Mouse (Mus musculus) liver (tissue): Measurements from ENCODE around the gene Ndufs1.
A peak's percentile ranks its signal among the peaks of the same experiment; 100 is the strongest.
"Not testable (repeated sequence)": the region's sequence is repeated elsewhere in the genome, so short reads cannot be mapped to it uniquely, and the experiment has no call there.

Source experiments
- DNase-seq: peaks from one replicate; pipeline ENCODE4 v3.0.0-alpha.2; 2020; ENCODE audit warnings: mixed read lengths

Gene Ndufs1

DNA sequence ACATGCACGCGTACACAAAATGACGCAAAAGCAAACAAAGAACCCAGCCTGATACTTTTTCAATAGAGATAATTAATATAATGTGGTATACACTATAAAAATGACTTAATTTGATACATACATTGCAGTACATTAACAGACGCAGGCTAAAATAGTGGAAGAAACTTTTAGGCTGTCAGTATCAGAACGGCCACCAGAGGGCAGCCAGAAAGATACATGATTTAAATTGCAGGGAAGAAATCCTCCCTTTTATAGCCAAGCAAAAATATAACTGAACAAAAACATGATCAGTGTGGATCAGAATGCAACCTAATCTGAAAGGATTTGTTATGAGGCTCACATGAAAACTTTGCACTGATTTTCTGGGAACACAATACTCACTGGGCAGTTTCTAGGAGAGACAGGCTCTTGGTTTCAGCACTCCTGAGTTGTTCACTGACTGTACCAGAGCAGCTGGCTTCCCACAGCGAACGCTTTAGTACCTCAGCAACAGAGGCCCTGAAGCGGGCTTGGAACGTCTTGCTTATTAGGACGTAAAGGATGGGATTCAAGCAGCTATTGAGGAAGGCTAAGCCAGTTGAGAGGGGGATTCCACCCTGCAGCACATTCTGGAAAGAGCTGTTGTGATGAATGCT lies 6.1 kb upstream of the Ndufs1 start:
- DNase-seq = peak; percentile 45

DNA sequence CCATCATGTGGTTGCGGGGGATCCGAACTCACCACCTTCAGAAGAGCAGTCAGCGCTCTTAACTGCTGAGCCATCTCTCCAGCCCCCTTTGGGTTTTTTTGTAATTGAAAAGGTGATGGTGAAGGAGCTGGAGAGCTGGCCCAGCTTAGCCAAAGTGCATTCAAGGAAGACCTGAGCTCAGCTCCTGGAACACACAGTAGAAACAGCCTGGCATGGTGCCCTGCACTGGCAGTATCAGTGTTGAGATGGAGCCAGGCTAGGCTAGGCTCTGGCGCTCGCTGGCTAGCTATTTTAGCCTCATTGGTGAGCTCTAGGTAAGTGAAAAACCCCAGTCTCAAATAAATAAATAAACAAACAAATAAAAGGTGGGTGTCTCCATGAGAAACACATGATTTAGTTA lies 5.6 kb upstream of the Ndufs1 start:
- no peak for DNase-seq

DNA sequence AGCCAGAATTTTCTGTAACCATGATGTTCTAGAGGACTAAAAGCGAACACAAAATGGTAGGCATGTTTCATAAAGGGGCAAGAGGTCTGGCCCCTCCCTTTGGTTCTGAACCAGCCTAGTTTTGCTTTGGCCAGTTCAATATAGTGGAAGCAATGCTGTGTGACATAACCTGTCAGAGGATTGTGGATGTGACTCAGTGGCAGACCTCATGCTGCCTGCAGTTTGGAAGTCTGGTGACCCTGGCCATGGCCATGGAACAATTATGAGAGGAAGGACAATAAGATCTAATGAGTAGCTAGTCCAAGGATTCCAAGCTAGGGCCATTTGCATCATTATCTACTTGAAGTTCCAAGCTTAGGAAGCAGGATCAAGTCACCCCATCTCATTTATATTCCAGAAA lies 4.8 kb upstream of the Ndufs1 start:
- no peak for DNase-seq

DNA sequence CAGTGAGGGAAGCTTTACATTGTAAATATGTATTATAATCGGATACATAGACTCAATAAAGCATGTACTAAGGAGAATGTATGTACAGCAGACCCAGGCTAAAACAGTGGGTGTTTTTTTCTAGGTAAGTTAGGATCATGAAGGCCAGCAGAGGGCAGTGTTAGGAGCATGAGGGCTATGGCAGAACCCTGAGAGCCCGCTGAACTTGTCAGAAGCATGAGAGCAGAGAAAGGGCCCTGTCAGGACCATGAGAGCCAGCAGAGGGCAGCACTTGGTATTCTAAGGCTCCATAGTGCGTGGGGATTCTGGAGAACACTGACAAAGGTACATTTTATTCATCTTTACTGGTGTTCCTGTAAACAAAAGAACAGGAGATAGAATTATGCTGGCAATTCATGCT lies 4.4 kb upstream of the Ndufs1 start:
- DNase-seq = peak; percentile 90

DNA sequence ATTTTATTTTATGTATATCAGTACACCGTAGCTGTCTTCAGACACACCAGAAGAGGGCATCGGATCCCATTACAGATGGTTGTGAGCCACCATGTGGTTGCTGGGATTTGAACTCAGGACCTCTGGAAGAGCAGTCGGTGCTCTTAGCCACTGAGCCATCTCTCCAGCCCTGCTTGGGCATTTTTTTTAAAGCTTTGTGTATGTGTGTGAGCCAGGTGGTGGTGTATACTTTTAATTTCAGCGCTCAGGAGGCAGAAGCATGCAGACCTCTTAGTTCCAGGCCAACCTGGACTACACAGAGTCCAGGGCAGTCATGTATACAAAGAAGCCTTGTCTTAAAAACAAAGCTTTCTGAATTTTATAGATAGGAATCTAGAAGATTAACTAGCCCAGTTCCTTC lies 3.9 kb upstream of the Ndufs1 start:
- DNase-seq = not testable (repeated sequence)

DNA sequence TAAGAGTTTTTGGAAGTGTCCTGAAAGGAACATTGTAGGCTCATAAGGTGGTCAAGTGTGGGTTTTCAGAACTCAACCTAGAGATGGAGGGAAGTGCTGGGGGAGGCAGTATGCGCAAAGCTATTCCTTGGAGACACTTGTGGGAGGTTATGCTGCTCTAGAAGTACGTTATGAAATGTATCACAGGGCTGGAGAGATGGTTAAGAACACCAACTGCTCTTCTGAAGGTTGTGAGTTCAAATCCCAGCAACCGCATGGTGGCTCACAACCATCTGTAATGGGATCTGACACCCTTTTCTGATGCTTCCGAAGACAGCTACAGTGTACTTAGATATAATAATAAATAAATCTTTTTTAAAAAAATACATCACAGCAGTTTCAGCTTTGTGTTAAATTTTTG lies 3.5 kb upstream of the Ndufs1 start:
- no peak for DNase-seq

DNA sequence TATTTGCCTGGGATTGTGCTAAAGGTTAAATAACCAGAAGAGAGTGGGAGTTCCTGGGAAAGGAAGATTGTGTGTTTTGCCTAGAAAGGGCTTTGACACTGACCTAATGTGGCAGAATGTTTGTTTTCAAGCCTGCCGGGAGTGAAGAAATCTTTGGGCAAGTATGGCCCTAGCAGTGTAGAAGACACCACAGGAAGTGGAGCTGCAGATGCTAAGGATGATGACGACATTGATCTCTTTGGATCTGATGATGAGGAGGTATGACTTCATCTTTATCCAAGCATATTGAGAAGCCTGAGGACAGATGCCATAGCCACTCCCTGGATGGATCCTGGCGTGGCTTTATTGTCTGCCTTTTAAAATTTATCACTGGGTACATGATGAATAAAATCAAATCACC lies 1.7 kb upstream of the Ndufs1 start:
- DNase-seq = no peak

DNA sequence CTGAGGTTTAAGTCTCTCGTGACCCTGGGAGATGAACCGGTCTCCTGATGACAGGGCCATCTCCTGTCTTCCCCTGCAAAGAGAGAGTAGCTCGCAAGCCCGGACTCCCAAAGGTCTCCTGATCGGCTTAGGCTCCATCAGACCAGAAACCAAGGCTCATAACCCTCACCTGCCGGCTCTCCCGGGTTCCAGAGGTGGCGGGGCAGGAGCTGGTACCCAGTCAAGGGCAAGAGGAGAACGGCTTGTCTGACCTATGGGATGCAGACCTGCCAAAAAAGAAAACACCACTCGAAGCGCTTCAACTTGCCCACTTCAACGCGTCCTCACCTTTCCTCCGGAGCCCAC lies 402 bp downstream of the Ndufs1 start:
- DNase-seq = no peak

DNA sequence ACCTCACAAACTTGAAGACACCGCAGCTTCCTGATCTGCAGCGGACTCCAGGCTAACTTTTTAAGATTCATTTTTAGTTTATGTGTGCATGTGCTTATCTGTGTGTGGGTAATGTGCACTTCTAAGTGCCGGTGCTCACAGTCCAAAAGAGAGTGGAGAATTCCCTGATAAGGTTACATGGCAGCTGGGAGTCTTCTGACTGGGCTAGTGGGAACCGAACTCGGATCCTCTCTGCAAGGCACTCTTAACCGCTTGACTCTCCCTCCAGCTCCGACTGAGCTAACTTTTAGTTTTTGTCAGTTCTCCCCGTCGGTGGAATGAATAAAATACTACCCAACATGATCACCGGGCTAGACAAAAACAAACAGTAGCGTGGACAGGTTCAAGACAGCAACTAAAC lies 780 bp downstream of the Ndufs1 start:
- DNase-seq = peak; percentile 32

DNA sequence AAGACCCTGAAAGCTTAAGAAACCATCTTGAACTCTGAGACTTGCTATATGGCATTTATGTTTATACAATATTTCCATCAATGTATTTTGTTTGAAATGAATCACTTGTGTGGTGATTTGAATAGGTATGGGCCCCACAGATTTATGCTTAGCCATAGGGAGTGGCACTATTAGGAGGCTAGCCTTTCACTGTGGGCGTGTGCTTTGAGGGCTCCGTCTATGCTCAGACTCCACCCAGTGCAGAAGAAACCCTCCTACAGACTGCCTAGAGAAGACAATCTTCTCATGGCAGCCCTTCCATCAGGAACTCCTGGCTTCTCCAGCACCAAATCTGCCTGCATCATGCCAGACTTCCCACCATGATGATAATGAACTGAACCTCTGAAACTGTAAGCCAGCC lies 8.0 kb downstream of the Ndufs1 start:
- peak; percentile 13 for DNase-seq

DNA sequence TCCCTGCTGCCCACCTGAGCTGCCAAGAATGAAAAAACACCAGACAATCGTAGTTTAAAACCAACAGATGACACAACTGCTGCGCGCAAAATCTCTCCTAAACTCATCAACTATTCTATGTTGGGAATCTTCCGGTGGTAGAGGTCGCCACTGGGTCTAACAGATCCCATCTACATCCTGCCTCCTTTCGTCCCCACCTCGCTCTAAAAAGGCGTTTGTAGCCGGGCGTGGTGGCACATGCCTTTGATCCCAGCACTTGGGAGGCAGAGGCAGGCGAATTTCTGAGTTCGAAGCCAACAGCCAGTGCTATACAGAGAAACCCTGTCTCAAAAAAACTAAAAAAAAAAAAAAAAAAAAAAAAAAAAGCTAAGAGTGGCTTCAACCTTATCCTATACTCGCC lies 36.4 kb downstream of the Ndufs1 start:
- DNase-seq = no peak

DNA sequence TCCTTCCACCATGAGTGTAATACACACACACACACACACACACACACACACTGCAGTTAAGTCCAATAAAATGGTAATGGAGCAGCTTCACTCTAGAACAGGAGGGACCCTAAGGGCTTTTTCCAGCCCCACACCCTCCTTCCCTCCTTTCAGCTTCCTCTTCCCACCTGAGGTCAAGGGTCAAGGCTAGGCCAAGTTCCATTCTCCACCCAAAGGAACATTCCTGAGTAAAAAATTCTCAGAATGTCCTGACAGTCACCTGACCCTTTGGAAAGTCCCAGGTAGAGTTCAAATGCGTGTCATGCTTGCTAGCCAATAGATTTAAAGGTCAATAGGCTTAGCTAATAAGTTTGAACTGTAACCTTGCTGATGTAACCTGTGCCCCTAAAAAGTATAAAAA lies 38.0 kb downstream of the Ndufs1 start:
- DNase-seq = not testable (repeated sequence)

DNA sequence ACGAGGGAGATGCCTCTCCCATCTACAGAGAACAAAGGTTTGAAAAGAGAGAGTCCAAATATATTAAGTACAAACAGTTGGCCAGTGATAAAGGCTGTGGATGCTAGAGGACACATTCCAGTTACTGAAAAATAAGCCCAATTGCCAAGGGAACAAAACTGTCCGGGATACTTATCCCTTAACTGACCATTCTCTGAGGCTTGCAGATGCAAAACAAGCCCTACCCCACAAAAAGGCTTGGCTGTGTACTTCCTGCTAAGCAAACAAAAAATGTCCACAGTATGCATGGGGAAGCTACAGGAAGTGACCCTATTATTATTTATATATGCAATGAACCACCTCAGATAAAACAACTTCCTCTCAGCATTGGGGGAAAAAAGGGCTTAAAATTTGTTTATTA lies 38.7 kb downstream of the Ndufs1 start:
- no peak for DNase-seq

DNA sequence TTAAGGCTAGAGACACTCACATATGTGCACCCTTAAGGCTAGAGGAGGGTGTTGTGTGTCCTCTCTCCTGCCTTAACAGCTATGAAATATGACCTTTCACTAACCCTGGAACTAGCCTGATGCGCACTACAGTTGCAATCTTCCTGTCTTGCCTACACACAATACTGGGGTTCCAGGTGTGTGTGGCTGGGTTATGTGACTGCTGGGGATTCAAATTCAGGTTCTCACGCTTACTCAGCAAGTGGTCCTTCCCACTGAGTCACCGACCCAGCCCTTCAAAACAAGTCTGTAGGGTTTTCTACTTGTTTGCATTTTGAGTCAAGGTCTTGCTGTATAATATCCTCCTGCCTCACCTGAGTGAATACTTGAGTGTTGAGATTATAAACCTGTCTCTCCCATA lies 42.1 kb downstream of the Ndufs1 start:
- DNase-seq = no peak

DNA sequence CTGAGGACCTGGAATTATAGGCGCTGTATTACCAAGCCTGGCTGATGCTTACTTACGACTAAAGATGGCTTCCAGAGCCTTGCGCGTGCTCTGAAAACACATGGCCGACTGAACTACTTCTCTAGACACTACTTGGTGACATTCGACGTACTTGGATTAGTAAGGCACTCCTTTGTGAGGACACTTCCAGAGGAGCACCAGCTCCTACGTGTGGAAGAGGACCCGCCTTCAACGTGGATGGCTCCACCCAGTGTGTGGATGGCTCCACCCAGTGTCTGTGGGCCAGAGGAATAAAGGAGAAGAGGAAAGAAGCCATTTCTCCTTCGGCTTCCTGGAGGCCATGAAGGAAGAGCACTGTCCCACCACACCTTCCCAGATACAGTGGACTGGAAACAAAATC lies 44.9 kb downstream of the Ndufs1 start:
- peak; percentile 21 for DNase-seq

DNA sequence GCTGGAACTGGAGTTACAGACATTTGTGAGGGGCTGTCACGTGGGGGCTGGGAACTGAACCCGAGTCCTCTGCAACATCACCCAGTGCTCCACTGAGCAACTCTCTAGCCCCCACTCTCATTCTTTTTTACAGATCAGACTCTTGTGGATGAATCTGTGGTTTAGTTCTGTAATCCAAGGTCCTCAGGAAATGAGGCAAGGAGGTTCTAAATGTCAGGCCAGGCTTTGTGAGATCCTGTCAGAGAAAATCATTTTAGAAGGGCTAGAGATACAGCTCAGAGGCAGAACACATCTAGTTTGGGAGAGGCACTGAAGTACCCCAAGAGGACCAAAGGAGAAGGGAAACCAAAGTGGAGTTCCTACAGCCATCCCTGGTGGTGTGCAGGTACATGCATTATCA lies 45.8 kb downstream of the Ndufs1 start:
- no peak for DNase-seq

DNA sequence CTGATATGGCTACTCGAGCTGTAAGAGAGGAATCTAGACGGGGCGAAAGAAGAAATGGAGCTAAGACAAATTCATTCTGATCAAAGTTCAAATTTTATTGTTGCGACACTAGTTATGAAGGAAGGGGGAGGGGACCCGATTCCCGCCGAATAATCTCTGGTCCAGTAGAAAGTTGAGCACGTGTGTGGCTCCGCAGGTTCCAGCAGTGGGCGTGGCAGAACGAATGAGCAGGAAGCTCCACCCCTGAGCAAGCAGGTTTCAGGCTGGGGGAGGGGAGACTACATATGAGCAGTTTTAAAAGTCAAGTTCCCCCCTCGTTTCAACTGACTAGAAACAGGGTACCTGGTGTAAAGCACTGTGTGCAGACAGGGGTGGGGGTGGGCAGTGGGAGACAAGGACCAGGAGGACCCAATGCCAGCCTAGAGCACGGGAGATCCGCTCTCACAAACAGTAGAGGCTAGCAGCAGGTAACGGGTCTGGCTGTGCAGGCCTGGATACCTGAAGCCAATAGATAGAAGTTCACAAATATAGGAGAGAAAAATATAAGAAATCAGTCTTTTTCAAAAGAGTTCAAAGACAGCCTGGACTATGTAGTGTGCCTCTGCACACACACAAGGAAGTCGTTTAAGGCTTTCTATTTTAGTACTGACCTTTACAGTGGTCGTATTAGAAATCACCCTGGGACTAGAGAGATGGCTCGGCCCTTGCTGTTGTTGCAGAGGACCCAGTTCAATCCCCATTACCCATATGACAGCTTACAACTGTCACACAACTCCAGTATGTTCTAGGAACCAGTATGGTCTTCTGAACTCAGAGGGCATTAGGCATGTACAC lies 46.6 kb downstream of the Ndufs1 start:
- DNase-seq = peak; percentile 35

DNA sequence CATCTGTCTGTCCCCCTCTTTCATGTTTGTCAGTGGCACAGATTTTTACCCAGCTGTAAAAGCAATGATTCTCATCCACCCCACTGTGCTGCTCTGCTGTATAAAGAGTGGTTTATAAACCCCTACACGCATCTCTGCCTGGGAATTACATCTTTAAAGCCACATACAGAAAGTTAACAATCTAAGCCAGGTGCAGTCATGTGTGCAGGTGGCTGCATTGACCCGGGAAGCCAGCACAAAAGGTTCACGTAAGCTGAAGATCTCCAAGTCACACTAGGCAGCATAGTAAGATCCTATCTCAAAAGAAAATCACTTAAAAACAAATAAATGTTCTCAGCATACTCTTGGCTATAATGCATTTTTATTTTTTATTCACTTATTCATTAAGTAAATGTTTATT lies 47.4 kb downstream of the Ndufs1 start:
- no peak for DNase-seq

DNA sequence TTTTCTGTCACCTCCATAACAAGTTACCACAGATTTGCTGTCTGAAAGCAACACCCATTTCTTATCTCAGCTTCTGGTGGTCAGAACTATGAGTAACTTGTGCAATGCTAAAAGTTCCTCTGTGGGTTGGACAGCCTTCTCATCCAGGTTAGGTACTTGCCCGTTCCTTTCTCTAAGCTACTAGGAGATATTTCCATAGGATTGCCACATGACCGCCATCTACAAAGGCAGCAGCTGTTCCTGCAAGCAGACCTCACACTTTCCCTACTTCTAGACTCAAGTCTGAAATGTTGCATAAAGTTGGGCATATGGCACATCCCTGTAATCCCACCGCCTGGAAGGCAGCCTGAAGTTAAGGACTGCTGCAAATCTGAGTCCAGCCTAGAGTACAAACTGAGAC lies 50.4 kb downstream of the Ndufs1 start:
- DNase-seq = no peak

DNA sequence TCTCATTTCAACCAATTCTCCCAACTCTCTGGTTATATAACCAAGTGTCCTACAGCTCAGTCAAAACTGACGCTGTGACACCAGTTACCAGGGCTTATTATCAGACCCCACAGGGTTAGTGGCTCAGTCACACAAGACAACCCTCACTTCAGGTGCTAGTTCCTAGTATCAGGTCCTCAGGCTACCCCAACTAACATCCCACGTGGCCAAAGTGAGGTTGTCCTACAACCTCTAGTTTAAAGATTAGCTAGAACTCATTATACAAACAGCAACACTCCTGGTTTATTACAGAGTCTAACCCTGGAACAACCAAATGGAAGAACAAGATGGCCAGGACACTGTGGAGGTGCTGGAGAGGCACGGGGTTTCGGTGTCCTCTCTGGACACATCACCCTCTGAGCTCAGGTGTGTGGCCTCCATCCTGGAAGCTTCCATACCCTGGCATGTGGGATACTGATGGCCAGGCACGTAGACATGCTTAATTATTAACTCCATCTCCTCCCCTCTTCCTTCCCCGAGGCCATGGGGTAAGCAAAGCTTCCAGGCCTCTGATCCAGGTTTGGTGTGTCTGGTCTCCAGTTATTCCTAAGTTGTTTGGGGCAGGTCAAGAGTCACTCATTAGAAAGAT lies 52.7 kb downstream of the Ndufs1 start:
- no peak for DNase-seq

DNA sequence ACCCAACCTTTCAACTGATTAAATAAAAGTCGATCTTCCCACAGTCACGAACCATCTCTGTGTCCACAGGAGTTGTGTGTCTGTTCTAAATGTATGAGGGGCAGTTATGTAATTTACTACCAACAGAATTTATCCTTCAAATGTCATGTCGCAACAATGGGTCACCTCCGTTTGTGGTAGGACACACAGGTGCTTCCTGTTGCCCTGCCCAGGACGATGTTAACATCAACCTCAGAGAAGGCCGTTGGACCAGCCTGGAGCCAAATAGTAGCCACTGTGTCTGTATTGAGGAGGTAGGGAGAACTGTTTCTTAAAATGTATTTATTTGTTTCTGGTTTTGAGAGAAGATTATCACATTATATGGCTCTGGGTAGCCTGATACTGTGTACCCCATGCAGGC lies 54.6 kb downstream of the Ndufs1 start:
- DNase-seq = no peak

DNA sequence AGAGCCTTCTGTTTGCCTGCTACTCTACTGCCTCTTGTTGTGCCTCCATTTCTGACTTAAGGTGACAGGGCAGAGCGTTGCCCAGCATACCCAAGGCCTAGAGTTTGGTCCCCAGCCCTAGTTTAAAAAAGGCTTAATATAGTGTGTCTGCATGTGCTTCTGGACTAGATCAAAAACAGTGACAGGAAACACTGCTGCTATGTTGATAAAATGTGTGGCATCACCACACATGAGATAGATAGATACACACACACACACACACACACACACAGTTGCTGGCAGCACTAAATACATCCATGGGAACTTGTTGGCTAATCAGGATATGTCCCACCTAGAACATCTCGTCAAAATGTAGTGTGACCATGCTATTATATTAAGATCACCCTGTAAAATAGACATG lies 56.3 kb downstream of the Ndufs1 start:
- no peak for DNase-seq

DNA sequence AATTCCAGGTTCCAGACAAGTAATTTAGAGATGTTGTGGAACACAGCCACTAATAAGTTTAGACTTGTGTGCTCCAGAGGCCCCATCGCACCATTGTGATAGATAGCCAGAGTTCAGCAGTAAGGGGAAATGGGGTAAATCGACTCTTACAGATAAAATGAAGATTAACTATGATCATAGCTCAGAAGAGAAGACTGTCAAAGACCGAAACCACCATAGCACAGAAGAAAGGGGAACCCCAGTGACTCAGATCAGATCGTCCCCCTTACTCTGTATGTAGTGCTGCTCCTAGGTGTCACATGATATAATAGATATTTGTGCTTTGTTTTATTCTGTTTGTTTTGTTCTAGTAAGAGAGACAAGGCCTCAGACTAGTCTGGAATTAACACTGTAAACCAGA lies 57.0 kb downstream of the Ndufs1 start:
- no peak for DNase-seq

DNA sequence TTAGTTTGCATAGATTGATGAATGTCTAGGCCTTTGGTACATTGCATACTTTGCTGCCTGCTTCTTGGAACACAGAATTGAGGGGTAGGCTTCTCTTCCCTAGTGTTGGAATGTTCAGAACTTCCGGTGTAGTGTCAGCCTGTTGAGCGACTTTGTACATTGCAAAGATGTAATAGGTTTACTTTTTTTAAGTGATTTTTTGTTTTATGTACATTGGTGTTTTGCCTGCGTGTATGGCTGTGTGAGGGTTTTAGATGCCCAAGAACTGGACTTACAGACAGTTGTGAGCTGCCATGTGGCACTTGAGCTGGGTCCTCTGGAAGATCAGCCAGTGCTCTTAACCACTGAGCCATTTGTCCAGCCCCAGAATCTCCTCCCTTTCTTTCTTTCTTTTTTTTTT lies 61.1 kb downstream of the Ndufs1 start:
- no peak for DNase-seq

DNA sequence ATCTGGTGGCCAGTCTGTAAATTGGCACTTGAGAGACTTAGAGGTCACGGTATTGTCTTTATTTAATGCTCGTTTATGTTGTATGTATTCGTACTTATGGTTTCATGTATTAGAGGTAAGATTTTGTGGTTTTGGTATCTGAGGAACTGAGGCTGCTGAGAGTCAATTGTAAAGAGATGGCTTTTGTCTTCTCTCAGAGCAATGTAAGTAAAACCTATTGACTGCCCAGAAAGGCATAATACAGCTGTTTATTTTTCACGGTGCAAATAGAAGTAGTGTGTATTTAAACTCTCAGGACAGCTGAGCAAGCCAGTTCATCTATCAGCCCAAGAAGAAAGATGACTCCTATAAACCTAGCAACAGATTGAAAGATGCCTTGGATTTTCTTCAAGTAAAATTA lies 61.5 kb downstream of the Ndufs1 start:
- DNase-seq = no peak
